Mouse (Mus musculus) granulocyte monocyte progenitor cell, adult 5-6 weeks (primary cell): Measurements from ENCODE around the gene Il6st. TPM values are rescaled to one million over a fixed set of nuclear protein-coding genes. Genes with fewer than 3 reads are reported as not detected.

Experiments used
- ATAC-seq: replicated peaks from 2 replicates; pipeline ENCODE4 v1.8.0; 2016; ENCODE audit warnings: mild to moderate bottlenecking, moderate TSS enrichment, inconsistent platforms; ENCODE audit not compliant: poor library complexity, severe bottlenecking
- total RNA-seq, 2 experiments: library from RNA; stranded (forward) in 1 of 2; stranded (reverse) in 1 of 2; fragments of 200-712, 200-1000 nt in 1 of 2; fragments of >200 nt in 1 of 2; fragmentation: Nextera tagmentation in 1 of 2; gene quantifications; 2 replicates each; pipeline ENCODE4 v1.2.3; 2014 to 2017

Gene Il6st
- total RNA-seq, 2 experiments from 2014 or later, result 29.1 to 47.5 TPM

DNA sequence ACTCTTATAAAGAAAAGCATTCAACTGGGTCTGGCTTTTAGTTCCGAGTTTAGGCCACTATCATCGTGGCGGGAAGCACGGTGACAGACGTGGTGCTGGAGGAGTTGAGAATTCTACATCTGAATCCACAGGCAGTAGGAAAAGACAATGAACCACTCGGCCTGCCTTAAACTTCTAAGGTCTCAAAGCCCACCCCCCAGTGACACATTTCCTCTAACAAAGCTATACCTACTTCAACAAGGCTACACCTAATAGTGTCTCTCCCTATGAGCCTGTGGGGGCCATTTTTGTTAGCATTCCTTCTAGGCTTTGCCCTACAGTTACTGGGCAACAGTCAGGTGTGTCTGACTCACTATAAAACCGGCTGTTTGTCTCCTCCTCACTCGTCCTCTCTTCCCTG lies 23.2 kb upstream of the Il6st start:
- no peak for ATAC-seq

GRCm38 (mm10) chr13:112442867-112443529 lies 20.9 kb upstream of the Il6st start:
- peak; percentile 51 for ATAC-seq

DNA sequence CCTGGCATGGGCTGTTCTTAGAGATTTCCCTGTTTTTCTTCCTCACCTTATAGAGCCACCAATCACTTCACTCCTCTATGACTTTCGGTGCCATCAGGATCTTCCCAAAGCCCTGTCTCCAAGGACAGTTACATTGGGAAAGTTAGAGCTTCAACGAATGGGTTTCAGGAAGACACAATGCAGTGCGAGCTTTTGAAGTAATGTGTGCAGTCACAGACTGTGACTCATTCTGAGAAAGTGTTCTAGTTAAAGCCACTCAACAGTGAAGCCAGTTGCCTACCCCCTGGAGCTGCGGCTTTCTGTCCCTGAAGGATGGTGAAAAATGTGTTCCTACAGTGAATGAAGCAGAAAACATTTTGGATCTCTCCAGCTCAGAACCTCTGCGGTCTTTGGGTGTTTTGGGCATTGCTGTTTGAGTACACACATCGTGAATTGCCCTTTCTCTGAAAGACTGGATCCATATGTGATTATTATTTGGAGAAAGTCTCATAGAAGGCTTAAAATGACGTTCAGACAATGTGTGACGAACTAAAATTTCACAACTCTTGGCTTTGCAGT lies 16.7 kb upstream of the Il6st start:
- ATAC-seq, result no peak

DNA sequence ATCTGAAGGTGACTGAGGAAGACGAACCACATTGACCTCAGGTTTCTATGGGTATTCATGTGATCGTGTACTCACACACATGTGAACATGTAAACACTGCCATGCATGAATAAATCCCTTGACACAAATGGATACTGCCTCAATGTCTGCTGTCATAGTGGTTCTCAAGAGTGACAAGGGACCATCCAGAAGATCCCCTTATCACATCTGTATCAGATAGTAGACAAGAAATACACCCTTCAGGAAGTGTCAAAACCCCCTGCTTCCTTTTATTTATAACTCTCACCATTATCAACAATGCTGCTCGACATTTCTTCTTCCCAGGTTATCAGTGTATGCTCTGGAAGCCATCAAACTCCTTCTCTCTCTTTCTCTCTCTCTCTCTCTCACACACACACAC lies 13.7 kb upstream of the Il6st start:
- no peak for ATAC-seq

GRCm38 (mm10) chr13:112457366-112457765 lies 6.5 kb upstream of the Il6st start:
- ATAC-seq, result no peak

DNA sequence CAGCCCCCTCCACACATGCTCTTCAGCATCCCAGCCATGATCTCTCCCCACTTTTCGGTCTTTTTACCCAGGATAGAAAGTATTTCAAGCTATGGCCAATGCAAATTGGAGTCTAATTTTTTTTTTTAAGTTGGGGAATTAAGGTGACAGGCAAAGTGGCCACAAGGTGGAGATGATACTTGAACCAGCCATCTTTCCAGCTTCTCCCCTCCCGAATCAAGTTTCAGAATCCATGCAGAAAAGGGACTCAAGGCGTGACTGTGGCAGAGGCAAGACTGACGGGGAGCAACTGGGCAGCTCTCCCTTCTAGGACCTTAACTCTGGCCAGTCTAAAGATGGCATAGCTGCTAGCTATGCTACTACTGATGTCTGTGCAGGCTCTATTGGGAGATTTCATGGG lies 5.9 kb upstream of the Il6st start:
- ATAC-seq, result no peak

- ATAC-seq, result no peak
These were observed 5.3 kb upstream of the Il6st start for GRCm38 (mm10) chr13:112458435-112459018.

- no peak for ATAC-seq
These were observed 3.9 kb upstream of the Il6st start for GRCm38 (mm10) chr13:112459956-112460355.

DNA sequence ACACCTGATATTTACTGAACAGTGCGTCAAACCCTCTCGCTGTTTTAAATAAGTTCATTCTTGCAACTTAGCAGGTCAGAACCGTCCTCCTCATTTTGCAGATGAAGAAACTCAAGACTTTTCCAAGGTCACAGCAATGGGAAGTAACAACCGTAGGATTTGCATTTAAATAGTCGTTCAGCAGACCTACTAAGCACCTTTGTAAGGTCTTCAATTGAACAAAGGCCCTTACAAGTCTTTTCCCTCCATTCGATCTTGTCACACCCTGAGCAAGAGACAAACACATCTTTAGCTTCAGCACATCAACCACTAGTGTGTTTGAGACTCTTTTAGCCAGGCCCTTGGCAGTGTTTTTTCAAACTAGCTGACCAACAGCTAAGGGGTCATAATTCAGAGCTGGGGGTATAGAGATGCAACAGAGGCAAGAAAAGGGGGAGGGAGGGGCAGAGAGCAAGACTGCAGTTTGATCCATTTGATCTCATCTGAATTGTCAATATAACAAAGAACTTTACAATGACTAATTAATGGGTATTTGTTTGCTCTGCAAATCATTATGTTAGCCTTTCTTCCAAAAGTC lies 1.4 kb upstream of the Il6st start:
- ATAC-seq, result no peak

DNA sequence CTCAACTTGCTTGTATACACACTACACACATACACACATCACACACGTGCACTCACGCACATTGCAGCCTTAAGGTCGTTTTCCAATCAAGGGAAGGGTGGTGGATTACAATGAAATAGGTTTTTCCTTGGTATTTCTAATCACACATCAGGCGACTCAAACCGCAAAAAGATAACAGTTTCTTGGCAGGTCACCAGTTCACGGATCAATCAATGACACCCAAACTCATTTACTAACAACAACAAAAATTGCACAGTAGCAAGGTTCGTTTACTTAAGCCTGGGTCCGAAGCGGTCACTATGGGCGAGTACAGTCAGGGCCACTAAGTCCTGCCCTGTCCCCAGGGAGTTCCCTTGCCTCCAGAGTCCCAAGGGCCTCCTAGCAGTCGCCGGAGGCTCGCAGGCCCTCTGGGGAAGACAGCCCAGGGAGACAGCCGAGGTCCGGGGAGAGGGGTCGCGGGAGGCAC lies 500 bp upstream of the Il6st start:
- peak; percentile 61 for ATAC-seq

DNA sequence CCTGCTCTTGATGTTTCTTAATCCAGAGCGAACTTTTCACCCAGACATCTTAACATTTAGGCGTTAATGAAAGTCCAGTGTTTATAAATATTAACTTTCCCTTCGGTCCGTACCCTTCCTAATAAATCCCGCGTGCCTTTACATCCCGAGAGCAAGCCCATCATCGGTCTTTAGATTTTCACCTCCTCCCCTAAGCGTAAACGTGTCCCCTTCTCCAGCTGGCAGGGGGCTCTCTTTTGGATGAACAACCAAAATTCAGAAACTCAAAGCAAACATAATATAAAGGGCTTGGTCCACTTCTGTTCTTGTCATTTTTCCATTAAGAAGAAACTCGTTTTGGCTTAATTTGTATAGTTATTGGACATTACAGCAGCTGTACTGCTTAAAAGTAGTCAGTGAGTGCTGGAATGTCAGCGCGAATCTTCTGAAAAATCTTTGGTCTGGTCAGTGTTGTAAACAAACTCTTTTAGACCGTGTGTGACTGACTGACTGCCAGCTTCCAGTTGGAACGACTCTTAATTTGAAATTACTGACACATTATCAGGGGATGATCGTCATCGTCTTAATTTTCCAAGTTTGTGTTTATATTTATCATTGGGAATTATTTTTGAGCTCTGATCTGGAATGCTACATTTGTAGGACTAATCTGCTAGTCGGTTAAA lies 887 bp downstream of the Il6st start:
- no peak for ATAC-seq

GRCm38 (mm10) chr13:112465585-112465984 lies 1.7 kb downstream of the Il6st start:
- no peak for ATAC-seq

DNA sequence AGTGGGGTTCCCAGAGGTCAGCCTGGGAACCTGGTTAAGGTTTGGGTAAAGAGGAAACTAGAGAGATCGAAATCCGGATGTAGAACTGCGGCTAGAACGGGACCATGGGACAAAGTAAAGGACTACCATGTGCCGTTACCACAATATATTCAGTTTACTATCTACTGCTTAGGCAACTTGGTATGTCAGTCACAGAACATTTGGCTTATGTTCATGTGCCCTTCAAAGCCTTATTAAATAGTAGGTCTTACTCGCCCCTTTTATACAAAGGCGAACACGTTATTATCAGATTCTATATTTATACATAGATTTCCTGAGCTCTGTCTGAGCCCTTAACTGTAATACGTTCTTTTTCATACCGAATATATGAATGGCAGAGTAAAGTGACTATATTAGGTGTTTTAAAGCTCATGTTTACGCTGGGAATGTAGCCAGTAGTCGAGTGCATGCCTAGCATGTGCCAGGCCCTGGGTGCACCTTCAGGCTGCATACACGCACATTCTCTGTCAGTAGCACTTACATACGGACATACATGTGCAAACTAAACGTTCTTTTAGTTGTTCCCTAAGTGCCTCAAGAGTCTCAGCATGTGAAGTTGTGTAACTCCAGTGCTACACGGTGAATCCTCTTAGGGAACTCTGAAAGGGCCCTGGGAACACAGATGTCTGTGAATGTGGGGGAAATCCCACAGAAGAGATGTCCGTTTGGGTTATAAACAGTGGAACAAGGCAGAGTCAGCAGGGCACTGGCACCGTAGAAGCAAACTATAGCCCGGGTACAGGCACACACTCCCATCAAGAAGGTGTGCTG lies 2.5 kb downstream of the Il6st start:
- ATAC-seq, result no peak

GRCm38 (mm10) chr13:112466946-112467255 lies 3.0 kb downstream of the Il6st start:
- no peak for ATAC-seq

- ATAC-seq, result no peak
These were observed 3.5 kb downstream of the Il6st start for GRCm38 (mm10) chr13:112467384-112467783.

GRCm38 (mm10) chr13:112469491-112469890 lies 5.6 kb downstream of the Il6st start:
- no peak for ATAC-seq

GRCm38 (mm10) chr13:112471201-112471600 lies 7.3 kb downstream of the Il6st start:
- ATAC-seq, result no peak

- ATAC-seq, result no peak
These were observed 8.6 kb downstream of the Il6st start for GRCm38 (mm10) chr13:112472401-112473023.

- peak; percentile 79 for ATAC-seq
These were observed 10.2 kb downstream of the Il6st start for GRCm38 (mm10) chr13:112473757-112474755.
